ENCODE assay signal across 9 mouse cellular contexts in genomic region chr12:13009470-13009869, GRCm38 (mm10).
DNase-seq lines count a peak whose midpoint lies in the region; ATAC-seq and TF ChIP-seq lines count a peak whose summit lies in the region.
"Had no signal": no experiment of that assay in that cellular context is flagged by ENCODE, and none has a peak within 500 bp of the region (broad histone marks: within the 10 kb centered on the region; RNA-seq: fewer than 3 reads in every experiment).

No protein-coding gene starts in this region.

- POLR2A ChIA-PET in Patski (lab: Charles Lee), result no interaction called here

- no peak overlapping the region for H3K4me3 ChIP-seq in embryonic facial prominence, embryonic 11.5 days (ENCODE audit: low read depth, low read length)
- no peak overlapping the region for H3K4me3 ChIP-seq in embryonic facial prominence, embryonic 10.5 days
- H3K4me3 ChIP-seq: embryonic facial prominence, embryonic 13.5 days had no signal

- H3K9me3 ChIP-seq in embryonic facial prominence, embryonic 11.5 days (replicated peaks; ENCODE audit: control insufficient read depth, low read length), result no peaks in the 10 kb centered on the region
- H3K9me3 ChIP-seq in embryonic facial prominence, embryonic 10.5 days, result no peaks in the 10 kb centered on the region
- H3K9me3 ChIP-seq: embryonic facial prominence, embryonic 13.5 days had no signal

- peak; percentile 34; the same call in 1 of the 2 replicates for ATAC-seq in embryonic facial prominence, embryonic 11.5 days (replicated peaks; ENCODE audit: insufficient number of reproducible peaks, low FRiP score, low TSS enrichment, low read depth)
- ATAC-seq in Patski, result no peak

- H3K9ac ChIP-seq in embryonic facial prominence, embryonic 11.5 days (replicated peaks; ENCODE audit: low read length), result no peak overlapping the region
- H3K9ac ChIP-seq: embryonic facial prominence, embryonic 13.5 days had no signal

- H3K4me1 ChIP-seq in embryonic facial prominence, embryonic 11.5 days (ENCODE audit: control insufficient read depth, insufficient read depth, low read length), result no peaks in the 10 kb centered on the region
- no peaks in the 10 kb centered on the region for H3K4me1 ChIP-seq in embryonic facial prominence, embryonic 10.5 days
- H3K4me1 ChIP-seq: embryonic facial prominence, embryonic 13.5 days had no signal

- H3K4me2 ChIP-seq in embryonic facial prominence, embryonic 11.5 days (ENCODE audit: low read depth, low read length), result no peak overlapping the region
- H3K4me2 ChIP-seq: embryonic facial prominence, embryonic 13.5 days had no signal

- DNase-seq in embryonic facial prominence, embryonic 11.5 days (ENCODE audit: low spot score), result no peak
- DNase-seq in embryonic facial prominence, embryonic 10.5 days (ENCODE audit: low spot score), result no peak
- peak; percentile 30 for DNase-seq in left cerebral cortex, postnatal 4 days
- no peak for DNase-seq in left cerebral cortex, adult 8-10 months (ENCODE audit: low spot score in 2 of 2)
- no peak for DNase-seq in Patski (ENCODE audit: low read depth, low spot score)
- DNase-seq in mesoderm, embryonic 11.5 days (ENCODE audit: low read depth, low spot score), result peak; percentile 15
- no peak for DNase-seq in layer of hippocampus, postnatal 14 days (ENCODE audit: low spot score in 2 of 2)
- no peak for DNase-seq in gastrocnemius, postnatal 36 days

- no peak overlapping the region for H3K27ac ChIP-seq in embryonic facial prominence, embryonic 11.5 days (replicated peaks; ENCODE audit: low read depth, low read length)
- H3K27ac ChIP-seq in embryonic facial prominence, embryonic 10.5 days (replicated peaks), result no peak overlapping the region
- H3K27ac ChIP-seq: embryonic facial prominence, embryonic 13.5 days had no signal

- in situ Hi-C loops in Patski (cut with MboI; ENCODE audit: low pct_unique_long_range_greater_than_20kb), result no loop called here

- intact Hi-C loops in left cerebral cortex, postnatal 4 days (cut with DNase I), result no loop called here
- intact Hi-C loops in gastrocnemius, postnatal 36 days (cut with DNase I), result no loop called here

- H3K27me3 ChIP-seq in embryonic facial prominence, embryonic 11.5 days (ENCODE audit: control insufficient read depth, insufficient read depth, low read length), result no peaks in the 10 kb centered on the region
- no peaks in the 10 kb centered on the region for H3K27me3 ChIP-seq in embryonic facial prominence, embryonic 10.5 days (replicated peaks; ENCODE audit: low read depth, poor library complexity, severe bottlenecking)
- no peaks in the 10 kb centered on the region for H3K27me3 ChIP-seq in Patski
- H3K27me3 ChIP-seq: embryonic facial prominence, embryonic 13.5 days had no signal

- no peaks in the 10 kb centered on the region for H3K36me3 ChIP-seq in embryonic facial prominence, embryonic 11.5 days (replicated peaks; ENCODE audit: control insufficient read depth, insufficient read depth, low read depth, low read length)
- no peaks in the 10 kb centered on the region for H3K36me3 ChIP-seq in embryonic facial prominence, embryonic 10.5 days (replicated peaks)
- H3K36me3 ChIP-seq: embryonic facial prominence, embryonic 13.5 days had no signal

- 42% methylated on average over 2 of the region's 2 CpGs for WGBS in embryonic facial prominence, embryonic 11.5 days
- WGBS in embryonic facial prominence, embryonic 10.5 days, result 36% methylated on average over 2 of the region's 2 CpGs

- CTCF ChIA-PET in Patski (lab: Charles Lee), result interaction anchor here (1.2 kb wide), 1 partner anchor 10 kb away, joined by 3 read pairs; no protein-coding TSS in a partner anchor

- peak; percentile 32 for TF ChIP-seq CTCF in Patski (IDR thresholded peaks at IDR 0.05)

Comparison
In these comparisons a context has a peak if more than half of its experiments do, and no peak if none do; other contexts are left out.
1. DNase-seq: peak in left cerebral cortex, postnatal 4 days (single experiment) and mesoderm, embryonic 11.5 days (single experiment); none in embryonic facial prominence, embryonic 11.5 days (single experiment), embryonic facial prominence, embryonic 10.5 days (single experiment), left cerebral cortex, adult 8-10 months (0 of 2), Patski (single experiment), layer of hippocampus, postnatal 14 days (0 of 2) and gastrocnemius, postnatal 36 days (0 of 2).